Mouse (Mus musculus) embryo, embryonic 11.5 days (tissue): ENCODE data around the gene Cdh1.

Source experiments
- DNase-seq: peaks from one replicate; pipeline ENCODE4 v3.0.0-alpha.2; 2012; ENCODE audit warnings: low read depth, low spot score

Cdh1 gene

DNA sequence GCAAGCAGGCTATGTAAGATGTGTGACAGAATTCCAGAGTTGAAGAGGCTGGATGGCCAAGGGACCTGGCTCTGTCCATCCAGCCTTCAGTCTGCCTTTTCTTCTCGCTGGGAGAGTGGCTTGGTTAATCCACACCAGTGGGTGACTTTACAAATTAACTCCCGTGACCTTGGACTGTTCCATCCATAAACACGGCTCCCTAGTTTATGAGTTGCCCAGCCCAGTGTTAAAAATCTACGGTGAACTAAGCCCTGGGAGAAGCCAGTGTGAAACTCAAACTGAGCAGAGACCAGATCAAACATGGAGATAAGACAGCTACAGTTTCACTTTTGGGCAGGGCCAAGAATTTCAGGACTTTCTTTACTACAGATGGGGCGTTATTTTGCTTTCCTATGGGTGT, 19.9 kb downstream of the Cdh1 start:
- DNase-seq = no peak

DNA sequence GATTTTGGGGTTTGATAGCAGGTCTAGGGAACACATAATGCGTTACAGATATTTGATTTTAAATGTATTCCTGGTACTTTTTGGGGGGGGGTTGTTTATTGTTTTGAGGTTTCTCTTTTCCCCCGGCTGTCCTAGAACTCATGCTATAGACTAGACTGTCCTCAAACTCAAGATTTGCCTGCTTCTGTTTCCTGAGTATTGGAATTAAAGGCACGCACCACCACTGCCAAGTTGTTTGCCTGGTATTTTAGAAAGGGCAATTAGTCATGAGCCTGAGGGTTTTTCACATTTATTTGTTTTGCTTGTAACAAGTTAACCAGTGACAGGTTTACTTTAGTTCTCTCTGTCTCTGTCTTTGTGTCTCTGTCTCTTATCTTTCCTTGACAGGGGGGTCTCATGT, 20.3 kb downstream of the Cdh1 start:
- DNase-seq = no peak

DNA sequence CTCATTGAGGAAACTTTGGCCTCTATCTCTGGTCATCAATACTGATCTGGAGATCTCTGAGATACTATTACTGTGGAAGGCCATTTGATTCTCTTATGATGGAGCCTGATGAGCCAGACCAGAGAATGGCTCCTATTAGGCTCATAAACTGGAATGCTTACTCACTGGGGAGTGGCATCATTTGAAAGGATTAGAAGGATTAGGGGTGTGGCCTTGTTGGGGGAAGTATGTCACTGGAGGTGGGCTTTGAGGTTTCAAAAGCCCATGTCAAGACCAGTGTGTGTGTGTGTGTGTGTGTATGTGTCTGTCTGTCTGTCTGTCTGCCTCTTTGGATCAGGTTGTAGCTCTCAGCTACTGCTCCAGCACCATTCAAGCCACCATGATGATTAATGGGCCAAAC, 20.8 kb downstream of the Cdh1 start:
- no peak for DNase-seq

DNA sequence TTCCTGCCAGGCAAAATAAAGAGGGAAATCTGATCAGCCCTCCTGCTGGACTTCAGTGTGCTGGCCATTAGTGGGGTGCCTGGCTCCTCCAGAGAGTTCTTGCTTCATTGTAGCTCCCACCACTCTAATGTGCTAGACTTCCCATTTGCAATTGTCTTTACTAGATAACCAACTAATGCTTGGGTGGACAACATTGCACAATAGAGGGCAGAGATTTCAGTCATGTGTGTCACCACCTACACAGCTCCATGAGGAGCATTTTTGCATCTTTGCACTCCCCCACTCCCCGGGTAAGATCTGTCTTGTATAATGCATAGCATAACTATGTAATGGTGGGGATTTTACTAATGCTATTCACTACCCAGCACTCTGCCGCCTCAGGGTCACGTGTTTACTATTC, 21.6 kb downstream of the Cdh1 start:
- DNase-seq = no peak

DNA sequence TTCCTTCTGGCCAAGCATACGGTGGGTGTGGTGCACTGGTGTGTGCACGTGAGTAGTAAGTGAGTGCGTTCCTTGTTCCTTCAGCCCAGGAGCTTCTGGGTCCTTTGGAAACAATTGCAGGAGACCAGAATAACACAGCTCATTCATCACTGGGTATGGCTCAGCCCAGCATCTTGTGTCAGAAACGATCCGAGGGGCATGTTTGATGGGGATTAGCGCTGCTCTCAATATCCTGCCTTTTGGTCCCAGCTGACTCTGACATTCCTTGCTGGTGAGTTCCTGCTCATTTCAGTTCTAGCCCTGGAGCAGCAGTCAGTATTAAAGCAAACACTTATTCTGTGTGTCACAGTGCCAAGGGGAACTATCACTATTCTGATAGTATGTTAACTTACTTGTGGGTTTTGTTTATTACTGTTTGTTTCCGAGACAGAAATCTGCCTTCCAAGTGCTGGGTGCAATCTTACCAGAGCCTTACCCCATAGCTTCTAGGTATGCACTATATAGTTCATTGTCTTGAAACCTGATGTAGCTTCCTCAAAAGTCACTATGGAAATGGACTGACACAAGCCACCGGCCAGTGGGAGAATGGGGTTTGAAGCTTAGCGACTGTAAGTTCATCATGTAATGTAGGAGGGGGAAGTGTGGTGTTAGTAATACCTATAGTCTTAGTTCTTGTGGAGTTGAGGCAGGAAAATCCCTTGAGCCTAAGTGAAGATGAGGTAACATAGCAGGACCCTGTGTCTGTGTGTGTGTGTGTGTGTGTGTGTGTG, 23.1 kb downstream of the Cdh1 start:
- DNase-seq = no peak

DNA sequence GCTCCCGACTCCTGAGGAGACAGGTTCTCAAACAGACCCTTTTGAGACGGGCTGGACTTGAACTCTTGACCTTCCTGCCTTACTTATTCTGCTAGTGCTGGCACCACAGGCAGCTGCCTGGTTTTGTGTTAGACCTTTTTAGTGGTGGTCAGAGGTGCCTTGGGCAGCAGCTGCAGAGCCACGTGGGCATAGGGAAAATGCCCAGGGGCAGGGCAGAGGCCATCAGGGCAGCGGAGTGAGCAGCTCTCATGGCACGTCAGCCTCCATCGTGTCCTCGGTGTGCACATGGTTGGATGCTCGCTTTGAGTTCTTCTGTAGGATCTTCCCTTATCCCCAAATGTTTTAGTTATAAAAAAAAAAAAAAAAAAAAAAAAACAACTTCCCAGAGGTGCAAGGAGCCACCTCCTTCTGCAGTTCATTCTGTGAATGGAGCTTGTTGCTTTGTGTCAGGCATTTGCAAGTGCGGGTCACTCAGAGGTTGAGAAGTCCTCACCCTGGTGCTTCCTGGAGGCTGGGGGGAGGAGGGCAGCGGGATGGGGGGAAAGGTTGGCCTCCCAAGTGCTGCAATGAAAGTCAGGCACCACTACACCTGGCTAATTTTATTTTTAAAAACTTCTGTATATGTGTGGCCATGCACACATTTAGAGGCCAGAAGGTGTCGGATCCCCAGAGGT, 25.3 kb downstream of the Cdh1 start:
- no peak for DNase-seq

DNA sequence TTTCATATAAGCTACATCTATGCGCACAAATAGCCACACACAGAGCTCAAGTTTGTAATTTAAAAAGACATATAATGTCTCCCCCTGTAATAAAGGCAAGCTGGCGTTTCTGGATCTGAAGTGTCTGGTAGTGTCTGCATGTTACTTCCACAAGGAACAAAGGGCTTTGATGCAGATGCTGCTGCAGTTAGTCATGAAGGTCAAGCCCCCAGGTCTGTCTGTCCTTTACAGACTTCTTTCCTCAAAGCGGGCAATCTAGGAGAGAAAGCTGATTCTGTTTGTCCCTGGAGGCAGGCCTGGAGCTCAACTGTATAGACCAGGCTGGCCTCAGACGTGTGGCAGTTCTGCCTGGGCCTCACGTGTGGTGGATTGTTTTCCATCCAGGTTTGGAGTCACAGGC, 26.3 kb downstream of the Cdh1 start:
- DNase-seq = no peak

DNA sequence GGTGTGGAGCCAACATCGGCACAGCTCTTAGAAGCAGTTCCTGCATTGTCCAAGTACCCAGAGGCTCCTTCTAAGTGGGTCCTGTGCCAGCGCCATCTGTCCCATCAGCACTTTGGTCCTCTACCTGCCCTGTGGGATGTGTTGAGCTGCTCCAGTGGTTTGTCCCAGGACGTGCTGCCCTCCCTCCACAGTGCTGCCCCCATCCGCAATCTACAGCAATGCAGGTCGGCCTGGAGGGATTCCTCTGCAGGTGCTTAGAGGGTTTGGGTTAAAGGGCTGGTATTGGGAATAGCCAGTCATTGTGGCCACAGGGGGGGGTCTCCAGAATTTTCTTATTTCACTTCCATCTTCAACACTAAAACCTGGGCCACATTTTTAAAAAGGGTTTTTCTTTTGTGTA, 28.8 kb downstream of the Cdh1 start:
- DNase-seq = no peak

DNA sequence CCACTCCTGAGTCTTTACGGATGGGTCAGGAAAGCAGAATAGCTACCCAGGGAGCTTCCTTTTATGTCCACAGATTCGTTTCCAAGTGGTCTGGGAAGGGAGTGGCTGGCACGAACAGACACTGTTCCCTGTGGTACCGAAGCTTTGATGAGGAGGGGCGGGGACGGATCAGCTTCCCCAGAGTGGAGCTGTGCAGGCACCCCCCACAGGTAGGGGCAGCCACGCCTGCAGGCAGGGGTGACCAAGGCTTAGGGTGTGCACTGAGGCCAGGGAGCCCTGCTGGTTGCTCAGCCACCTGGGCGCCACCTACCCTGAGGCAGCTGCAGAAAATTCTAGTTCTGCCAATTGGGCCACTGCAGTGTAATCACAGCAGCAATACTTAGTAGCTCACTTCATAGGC, 29.5 kb downstream of the Cdh1 start:
- no peak for DNase-seq

DNA sequence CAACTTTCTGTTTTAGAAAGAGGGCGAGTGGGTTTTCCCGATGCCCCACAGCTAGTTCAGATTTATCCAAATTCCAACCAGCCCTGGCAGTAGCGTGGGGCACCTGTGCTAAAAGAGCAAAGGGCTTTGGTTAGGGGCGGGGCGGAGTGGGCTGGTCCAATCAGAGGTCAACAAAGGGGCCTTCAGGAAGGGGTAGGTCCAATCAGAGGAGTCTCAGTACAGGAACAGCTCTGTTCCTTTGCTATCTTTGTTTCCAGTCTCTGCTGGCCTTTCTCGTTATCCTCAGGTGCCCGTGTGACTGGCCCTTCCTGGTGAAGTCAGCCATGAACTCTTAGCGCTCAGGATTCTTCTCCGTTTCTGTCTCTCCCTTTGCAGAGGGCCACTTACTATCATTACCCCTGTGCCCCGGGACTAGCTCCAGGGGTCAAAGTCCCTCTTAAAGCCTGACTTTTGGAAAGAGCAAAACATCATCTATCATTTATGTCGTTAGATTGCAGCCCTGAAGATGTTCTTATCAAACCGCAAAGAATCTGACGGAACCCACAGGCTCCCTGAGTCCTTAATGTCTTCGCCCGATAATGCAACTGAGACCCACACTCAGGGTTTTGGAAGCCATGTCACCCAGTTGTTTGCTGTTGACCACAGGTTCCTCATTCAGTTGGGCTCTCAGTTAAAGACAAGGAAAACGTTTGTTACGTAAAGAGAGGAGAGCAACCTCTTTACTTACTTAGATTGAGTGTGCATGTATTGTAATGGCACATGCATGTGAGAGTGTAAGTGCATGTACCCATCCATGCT, 30.4 kb downstream of the Cdh1 start:
- DNase-seq = no peak

DNA sequence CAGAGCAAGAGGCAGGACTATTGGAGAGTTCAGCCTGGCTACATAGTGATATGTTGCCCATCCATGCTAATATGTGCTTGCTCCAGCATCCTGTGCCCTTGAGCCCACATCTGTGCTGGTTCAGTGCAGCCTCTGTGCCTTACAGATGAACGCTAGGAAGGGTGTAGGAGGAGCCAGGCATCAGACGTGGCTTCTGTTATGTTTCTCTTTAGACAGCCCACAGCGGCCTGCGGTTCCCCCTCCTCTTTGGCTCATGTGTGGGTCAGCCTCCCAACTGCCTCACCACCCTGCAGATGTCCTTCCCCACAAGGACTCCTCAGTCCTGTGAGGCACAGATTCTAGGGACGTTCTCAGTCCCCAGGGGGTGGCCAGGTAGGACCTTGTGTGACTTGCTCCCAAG, 32.1 kb downstream of the Cdh1 start:
- no peak for DNase-seq

DNA sequence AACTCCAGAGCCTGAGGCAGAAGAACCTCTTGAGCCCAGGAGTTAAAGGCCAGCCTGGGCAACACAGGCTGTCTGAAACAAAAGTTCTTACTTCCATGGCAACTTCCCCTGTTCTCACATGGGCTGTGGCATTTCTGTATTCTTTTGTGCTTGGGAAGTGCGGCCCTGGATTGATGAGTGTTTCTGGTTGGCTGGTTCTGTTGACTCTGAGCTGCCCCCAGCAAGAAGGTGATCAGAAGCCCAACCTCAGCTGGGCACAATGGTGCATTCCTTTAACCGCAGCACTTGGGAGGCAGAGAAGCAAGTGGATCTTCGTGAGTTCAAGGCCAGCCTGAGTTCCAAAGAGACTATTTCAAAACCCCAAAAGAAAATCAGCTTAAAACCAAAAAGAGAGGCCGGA, 34.3 kb downstream of the Cdh1 start:
- DNase-seq = no peak

DNA sequence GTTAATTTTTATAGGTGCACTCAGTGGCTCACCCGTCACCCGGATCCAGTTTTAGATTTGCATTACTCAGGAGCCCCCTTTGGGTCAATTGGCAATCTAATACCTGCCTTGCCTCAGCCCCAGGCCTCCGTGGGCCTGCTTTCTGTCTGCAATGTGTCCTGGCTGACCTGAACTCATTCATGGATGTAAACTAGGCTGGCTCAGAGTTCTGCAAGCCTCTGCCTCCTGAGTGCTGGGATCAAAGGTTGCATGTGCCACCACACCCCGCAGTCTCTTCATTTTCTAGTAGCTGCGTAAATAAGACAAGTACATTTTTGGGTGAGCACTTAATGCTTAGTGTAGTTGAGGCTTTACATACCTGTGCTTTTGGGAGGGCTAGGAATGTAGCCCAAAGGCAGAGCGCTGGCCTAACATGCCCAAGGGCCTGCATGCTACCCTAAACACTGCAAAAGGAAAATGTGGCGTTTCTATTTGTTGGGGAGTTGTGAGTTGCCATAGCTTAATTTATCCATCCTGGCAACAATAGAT, 35.7 kb downstream of the Cdh1 start:
- no peak for DNase-seq

DNA sequence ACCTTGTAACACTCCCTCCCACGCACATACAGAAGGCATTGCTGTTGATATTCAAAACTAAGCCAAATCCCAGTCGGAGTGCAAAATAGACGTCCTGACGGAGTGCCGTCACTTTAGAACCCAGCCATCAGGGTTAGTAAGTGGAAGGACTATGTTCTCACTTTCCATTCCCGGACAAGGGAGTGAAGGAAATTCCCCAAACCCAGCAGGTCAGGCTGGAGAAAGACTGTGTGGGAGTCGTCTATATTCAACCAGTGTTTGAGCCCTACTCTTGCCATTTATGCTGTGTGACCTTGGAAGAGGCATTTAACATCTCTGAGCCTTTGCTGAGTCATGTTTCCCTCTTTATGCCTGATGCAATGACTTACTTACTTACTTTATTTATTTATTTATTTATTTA, 37.1 kb downstream of the Cdh1 start:
- DNase-seq = no peak

DNA sequence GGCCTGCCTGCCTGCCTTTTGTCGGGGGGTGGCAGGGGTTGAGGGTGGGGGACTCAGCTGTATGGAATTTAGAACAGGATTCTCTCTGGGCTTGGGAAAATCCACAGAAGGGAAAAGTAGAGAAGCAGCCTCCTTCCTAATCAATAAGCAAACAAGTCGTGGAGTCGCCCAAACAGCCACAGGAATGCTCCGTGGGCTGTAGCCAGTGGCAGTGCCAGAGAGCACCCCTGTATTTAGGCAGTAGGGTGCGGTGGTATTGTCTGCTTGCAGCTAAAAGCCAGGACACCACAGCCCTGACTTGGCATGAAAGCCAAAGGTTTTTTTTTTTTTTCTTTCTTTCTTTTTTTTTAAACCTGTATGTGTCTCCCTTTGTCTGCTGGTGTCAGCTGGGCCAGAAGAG, 37.8 kb downstream of the Cdh1 start:
- DNase-seq = no peak

DNA sequence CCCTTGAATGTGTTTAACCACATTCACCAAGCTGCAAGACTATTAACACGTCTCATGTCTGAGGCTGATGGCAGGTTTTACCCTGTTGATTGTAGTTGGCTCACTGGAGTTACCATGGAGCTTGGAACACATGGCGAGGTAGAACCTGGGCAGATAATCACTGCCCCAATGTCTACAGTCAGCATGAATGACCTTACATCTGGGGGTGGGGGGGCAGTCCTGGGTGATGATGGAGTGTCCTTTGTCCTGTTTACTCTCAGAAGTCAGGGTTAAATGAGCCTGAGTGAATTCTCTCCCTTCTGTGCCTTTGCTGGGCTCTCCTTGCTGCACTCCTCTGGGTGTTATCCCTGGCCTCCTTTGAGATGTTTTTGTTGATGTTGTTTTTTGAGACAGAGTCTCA, 39.0 kb downstream of the Cdh1 start:
- DNase-seq = no peak

DNA sequence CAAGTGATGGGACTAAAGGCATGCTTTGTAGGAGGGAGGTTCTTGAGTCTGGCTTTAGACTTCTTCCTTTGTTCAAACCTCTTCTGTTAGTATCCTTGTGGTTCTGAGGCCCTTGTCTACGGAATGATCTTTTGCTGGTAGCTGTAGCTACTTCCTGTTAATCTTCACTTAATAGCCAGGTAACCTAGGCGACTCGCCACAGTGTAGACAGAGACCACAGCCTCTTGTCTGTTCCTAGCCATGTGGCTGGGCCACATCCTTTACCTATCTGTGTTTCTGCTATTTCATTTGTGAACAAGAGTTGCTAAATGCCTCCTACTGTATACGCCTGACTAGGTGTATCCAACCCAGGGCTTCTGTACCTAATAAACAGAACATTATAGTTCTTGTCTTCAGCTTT, 39.9 kb downstream of the Cdh1 start:
- no peak for DNase-seq

DNA sequence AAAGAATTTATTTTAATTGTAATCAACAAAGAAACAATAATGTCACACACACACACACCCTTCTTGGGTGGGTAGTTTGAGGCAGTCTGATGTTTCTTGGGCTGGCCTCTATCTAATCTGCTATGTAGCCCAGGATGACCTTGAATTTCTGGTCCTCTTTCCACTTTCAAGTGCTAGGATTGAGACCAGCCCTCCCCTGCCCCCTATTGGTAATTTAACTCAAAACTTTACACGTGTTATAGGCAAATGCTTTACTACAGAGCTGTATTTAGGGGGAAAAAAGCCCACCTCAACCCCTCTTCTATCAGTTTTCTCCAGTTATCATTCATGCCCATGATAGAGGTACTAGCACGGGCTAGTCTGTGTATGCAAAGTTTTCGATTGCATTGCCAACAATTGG, 41.8 kb downstream of the Cdh1 start:
- DNase-seq = no peak

DNA sequence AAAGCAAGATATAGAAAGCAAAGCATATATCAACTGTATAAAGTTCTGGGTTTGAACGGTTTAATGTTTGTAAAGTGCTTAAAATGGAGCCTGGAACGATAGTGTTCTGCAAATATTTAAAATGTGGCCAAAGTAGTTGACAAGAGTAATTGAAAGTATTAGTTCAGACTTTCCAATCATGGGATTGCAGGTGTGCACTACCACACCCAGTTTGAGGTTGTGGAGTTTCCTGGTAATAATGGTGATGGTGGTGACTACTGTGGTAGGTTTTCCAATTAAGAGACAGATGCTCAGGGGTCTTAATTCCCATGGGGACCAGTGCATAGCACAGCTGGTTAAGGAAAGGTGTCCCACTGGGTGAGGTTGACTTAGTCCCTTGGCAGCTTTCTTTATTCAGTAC, 43.0 kb downstream of the Cdh1 start:
- DNase-seq = no peak

DNA sequence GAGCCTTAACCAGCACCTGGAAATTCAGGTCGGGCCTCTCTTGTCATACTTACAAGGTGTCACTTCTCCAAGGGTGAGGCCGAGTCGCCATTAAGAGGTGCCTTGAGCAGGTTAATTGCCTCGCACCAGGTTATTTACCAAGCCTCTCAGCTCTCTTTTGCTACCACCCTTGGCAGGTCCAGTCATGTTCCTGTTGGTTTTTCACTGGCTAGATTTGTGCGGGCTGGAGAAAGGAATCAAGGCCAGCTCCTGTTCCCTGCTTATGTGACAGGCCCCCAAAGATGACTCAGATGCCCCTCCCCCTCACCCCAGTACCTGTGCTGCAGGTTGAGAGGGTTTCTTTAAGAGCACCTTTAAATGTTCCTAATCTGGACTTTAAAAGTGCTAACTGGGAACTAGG, 43.6 kb downstream of the Cdh1 start:
- no peak for DNase-seq

DNA sequence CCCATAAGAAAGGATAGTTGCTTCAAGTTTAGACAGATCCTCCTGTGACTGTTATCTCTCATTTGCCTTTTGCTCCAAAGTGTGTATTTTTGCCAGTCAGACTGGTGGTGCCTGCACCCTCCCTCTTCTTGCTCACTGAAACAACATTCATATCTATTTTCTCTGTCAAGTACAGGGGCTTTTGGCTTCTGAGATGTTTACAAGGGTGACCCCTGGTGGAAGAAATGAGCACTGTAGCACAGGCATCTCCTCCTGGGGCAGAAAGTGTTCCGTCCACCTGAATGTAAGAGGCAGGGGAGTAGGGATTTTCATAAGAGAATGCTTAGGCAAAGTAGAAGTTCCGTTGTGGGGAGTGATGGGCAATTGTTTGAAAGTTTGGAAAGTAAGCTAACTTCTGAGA, 44.2 kb downstream of the Cdh1 start:
- peak; percentile 67 for DNase-seq

DNA sequence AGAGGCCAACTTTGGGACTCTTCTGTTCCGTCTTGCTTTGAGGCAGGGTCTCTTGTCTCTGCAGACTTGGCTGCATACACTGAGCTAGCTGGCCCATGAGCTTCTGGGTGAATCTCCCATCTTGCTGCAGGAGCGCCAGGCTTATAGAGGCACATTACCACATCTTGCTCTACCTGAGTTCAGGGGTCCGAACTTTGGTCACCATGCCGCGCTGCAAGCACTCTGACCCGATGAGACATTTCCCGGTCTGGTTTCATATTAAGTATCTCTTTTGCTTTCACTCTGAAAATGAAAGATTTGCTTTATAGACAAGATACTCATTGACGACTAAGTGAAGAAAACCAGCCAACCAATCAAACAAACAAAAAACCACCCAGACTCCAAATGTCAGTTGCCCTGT, 45.3 kb downstream of the Cdh1 start:
- no peak for DNase-seq

DNA sequence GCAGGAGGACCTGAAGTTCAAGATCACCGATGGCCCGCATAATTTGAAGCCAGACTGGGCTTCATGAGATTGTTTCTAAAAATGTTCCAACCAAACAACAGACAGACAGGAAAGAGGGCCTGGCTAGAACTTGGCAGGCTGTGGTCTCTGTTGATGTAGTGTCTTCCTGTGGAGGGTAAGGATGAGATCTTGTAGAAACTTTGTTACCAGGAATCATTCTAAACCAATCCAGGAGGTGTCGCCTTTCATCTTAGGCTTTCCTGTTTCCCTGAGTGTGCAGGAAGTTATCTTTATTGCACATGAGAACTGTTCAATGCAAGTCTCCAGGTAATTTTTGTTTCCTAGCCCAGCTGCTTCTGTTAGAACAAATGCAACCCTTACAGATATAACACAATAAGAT, 48.8 kb downstream of the Cdh1 start:
- DNase-seq = no peak
